Mouse (Mus musculus): ENCODE measurements at regions not wholly inside any gene's neighbourhood (a gene's known extent, or its start where the extent isn't known, plus 50 kb on each side); places are given as distances from the start of the nearest gene placed in this dataset.

DNA sequence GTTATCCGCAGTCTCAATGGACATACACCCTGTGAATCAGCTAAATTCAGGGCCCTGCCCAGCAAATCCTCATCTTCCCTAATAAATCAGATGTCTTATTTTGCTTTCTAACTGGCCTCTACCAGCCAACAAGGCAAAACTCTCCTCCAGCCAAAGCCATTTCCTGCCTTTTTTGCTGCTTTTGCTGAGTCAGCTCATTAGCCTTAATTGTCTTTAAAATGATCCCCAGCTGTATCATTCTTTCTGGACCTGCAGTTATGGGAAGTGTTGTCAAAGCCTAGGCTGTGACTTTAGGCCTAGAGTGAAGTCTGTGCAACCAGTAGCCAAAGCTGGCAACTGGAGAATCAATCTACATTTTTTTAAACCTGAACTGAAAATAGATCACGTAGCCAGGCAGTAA is 81.4 kb downstream of the Mtpn start:
- Histone ChIP-seq H3K9me3 (replicated peaks; ENCODE audit: control insufficient read depth, insufficient read depth, low read length, poor library complexity, severe bottlenecking) (no peaks in the 10 kb centered on the region; the same call in 1 of the 2 replicates), H3K4me3 (ENCODE audit: low read depth, low read length) (no peak overlapping the region), H3K4me1 (ENCODE audit: control insufficient read depth, insufficient read depth, low read length) (no peaks in the 10 kb centered on the region), H3K9ac (ENCODE audit: low read depth, poor library complexity, severe bottlenecking) (no peak overlapping the region), H3K27ac (ENCODE audit: insufficient read depth, low read length) (no peak overlapping the region), H3K36me3 (ENCODE audit: control insufficient read depth, insufficient read depth, low read length, poor library complexity, severe bottlenecking) (no peaks in the 10 kb centered on the region), H3K27me3 (ENCODE audit: control insufficient read depth, insufficient read depth, low read length, poor library complexity, severe bottlenecking) (no peaks in the 10 kb centered on the region)
- TF ChIP-seq CTCF (IDR thresholded peaks at IDR 0.05; ENCODE audit: low read depth, low read length) (no peak), EP300 (IDR thresholded peaks at IDR 0.05; ENCODE audit: insufficient read depth, low read depth, low read length) (no peak), POLR2A (IDR thresholded peaks at IDR 0.05; ENCODE audit: insufficient read depth, low read length) (no peak)

- TF ChIP-seq CTCF (IDR thresholded peaks at IDR 0.05; ENCODE audit: low read depth, low read length): no peak
- no peak for TF ChIP-seq EP300 (IDR thresholded peaks at IDR 0.05; ENCODE audit: insufficient read depth, low read depth, low read length)
- no peak for TF ChIP-seq POLR2A (IDR thresholded peaks at IDR 0.05; ENCODE audit: insufficient read depth, low read length)
- H3K4me1 ChIP-seq (ENCODE audit: control insufficient read depth, insufficient read depth, low read length): no peaks in the 10 kb centered on the region
These were observed 94.7 kb downstream of the Mtpn start for GRCm38 (mm10) chr6:35445007-35445406.

DNA sequence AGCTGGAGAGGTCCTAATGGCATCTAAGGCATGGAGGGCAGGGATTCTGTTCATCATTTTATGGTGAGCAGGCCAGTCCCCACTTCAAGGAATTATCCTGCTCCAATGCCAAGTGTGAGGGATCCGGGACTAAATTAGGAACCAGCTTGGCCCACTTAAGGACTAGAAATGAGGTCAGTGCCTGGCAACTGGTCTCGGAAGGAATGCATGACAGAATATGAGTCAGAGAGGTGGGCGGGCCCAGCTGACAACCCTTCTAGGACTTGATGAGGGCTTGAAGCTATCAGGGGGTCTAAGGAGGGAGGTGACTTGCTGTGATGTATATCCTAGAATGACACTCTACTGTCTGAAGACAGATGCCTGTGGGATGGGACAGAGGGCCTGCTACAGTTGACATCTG is 100.4 kb upstream of the Fam180a start:
- Histone ChIP-seq H3K9me3 (replicated peaks; ENCODE audit: control insufficient read depth, insufficient read depth, low read length, poor library complexity, severe bottlenecking) (0 out of 2 replicates have a peak, but pooled peaks cover 3% of the 10 kb centered on the region), H3K4me1 (ENCODE audit: control insufficient read depth, insufficient read depth, low read length) (no peaks in the 10 kb centered on the region), H3K27me3 (ENCODE audit: control insufficient read depth, insufficient read depth, low read length, poor library complexity, severe bottlenecking) (no peaks in the 10 kb centered on the region), H3K36me3 (ENCODE audit: control insufficient read depth, insufficient read depth, low read length, poor library complexity, severe bottlenecking) (no peaks in the 10 kb centered on the region), H3K9ac (ENCODE audit: low read depth, poor library complexity, severe bottlenecking) (no peak overlapping the region), H3K4me3 (ENCODE audit: low read depth, low read length) (no peak overlapping the region), H3K27ac (ENCODE audit: insufficient read depth, low read length) (no peak overlapping the region)
- TF ChIP-seq CTCF (IDR thresholded peaks at IDR 0.05; ENCODE audit: low read depth, low read length): no peak
- no peak for TF ChIP-seq EP300 (IDR thresholded peaks at IDR 0.05; ENCODE audit: insufficient read depth, low read depth, low read length)
- TF ChIP-seq POLR2A (IDR thresholded peaks at IDR 0.05; ENCODE audit: insufficient read depth, low read length): no peak

More at GRCm38 (mm10) chr6:35445007-35445406, 94.7 kb downstream of the Mtpn start:
- no peaks in the 10 kb centered on the region for H3K36me3 ChIP-seq (ENCODE audit: control insufficient read depth, insufficient read depth, low read length, poor library complexity, severe bottlenecking)
- H3K9me3 ChIP-seq (replicated peaks; ENCODE audit: control insufficient read depth, insufficient read depth, low read length, poor library complexity, severe bottlenecking): no peaks in the 10 kb centered on the region
- no peak overlapping the region for H3K27ac ChIP-seq (ENCODE audit: insufficient read depth, low read length)
- no peak overlapping the region for H3K9ac ChIP-seq (ENCODE audit: low read depth, poor library complexity, severe bottlenecking)
- no peaks in the 10 kb centered on the region for H3K27me3 ChIP-seq (ENCODE audit: control insufficient read depth, insufficient read depth, low read length, poor library complexity, severe bottlenecking)
- H3K4me3 ChIP-seq (ENCODE audit: low read depth, low read length): no peak overlapping the region

DNA sequence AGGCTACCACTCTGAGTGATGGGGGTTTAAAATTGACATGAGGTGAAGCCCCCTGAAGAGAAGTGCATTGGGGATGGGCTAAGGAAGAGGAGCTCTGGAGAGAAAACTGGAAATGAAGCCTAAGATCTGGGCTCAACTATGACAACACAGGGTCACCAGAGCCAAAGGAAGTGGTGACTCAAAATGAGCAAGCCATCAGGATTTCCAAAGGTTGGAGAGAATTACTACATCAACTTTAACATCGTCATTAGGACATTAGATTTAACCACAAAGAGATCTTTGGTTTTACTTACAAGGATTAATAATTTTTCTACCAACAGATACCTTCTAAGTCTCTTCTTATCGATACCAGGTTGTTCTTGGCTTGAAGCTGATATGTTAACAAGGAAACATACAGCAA is 98.6 kb upstream of the Fam180a start:
- TF ChIP-seq CTCF (IDR thresholded peaks at IDR 0.05; ENCODE audit: low read depth, low read length) (no peak), EP300 (IDR thresholded peaks at IDR 0.05; ENCODE audit: insufficient read depth, low read depth, low read length) (no peak), POLR2A (IDR thresholded peaks at IDR 0.05; ENCODE audit: insufficient read depth, low read length) (no peak)
- H3K9ac ChIP-seq (ENCODE audit: low read depth, poor library complexity, severe bottlenecking): no peak overlapping the region
- no peak overlapping the region for H3K4me3 ChIP-seq (ENCODE audit: low read depth, low read length)
- 0 out of 2 replicates have a peak, but pooled peaks cover 3% of the 10 kb centered on the region for H3K9me3 ChIP-seq (replicated peaks; ENCODE audit: control insufficient read depth, insufficient read depth, low read length, poor library complexity, severe bottlenecking)
- H3K4me1 ChIP-seq (ENCODE audit: control insufficient read depth, insufficient read depth, low read length): no peaks in the 10 kb centered on the region
- H3K27ac ChIP-seq (ENCODE audit: insufficient read depth, low read length): no peak overlapping the region
- H3K27me3 ChIP-seq (ENCODE audit: control insufficient read depth, insufficient read depth, low read length, poor library complexity, severe bottlenecking): no peaks in the 10 kb centered on the region
- H3K36me3 ChIP-seq (ENCODE audit: control insufficient read depth, insufficient read depth, low read length, poor library complexity, severe bottlenecking): no peaks in the 10 kb centered on the region

GRCm38 (mm10) chr6:35420924-35421323 is 95.0 kb upstream of the Fam180a start:
- Histone ChIP-seq H3K9ac (ENCODE audit: low read depth, poor library complexity, severe bottlenecking) (no peak overlapping the region), H3K27me3 (ENCODE audit: control insufficient read depth, insufficient read depth, low read length, poor library complexity, severe bottlenecking) (no peaks in the 10 kb centered on the region), H3K27ac (ENCODE audit: insufficient read depth, low read length) (no peak overlapping the region), H3K4me1 (ENCODE audit: control insufficient read depth, insufficient read depth, low read length) (no peaks in the 10 kb centered on the region), H3K9me3 (replicated peaks; ENCODE audit: control insufficient read depth, insufficient read depth, low read length, poor library complexity, severe bottlenecking) (0 out of 2 replicates have a peak, but pooled peaks cover 3% of the 10 kb centered on the region), H3K4me3 (ENCODE audit: low read depth, low read length) (no peak overlapping the region), H3K36me3 (ENCODE audit: control insufficient read depth, insufficient read depth, low read length, poor library complexity, severe bottlenecking) (no peaks in the 10 kb centered on the region)
- TF ChIP-seq CTCF (IDR thresholded peaks at IDR 0.05; ENCODE audit: low read depth, low read length) (no peak), POLR2A (IDR thresholded peaks at IDR 0.05; ENCODE audit: insufficient read depth, low read length) (no peak), EP300 (IDR thresholded peaks at IDR 0.05; ENCODE audit: insufficient read depth, low read depth, low read length) (no peak)

DNA sequence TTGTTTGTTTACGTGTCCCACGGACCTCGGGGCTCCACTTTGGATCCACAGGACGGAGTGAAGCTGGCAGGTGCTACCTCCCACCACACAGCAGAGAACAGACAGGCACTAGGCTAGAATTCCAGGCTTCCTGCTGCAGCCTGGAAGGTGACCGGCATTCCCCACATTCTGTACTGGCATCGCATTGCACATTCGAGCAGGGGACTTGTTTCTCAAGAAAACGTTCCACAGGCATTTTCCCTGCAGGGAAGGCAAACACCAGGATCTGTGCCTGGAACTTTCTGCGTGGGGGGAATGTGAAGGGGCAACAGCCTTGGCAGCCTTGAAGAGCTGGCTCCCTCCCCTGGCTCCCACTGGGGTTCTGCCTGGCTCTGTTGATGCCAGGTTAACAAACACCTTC is 79.1 kb upstream of the Fam180a start:
- no peaks in the 10 kb centered on the region for H3K36me3 ChIP-seq (ENCODE audit: control insufficient read depth, insufficient read depth, low read length, poor library complexity, severe bottlenecking)
- H3K9ac ChIP-seq (ENCODE audit: low read depth, poor library complexity, severe bottlenecking): no peak overlapping the region
- H3K4me1 ChIP-seq (ENCODE audit: control insufficient read depth, insufficient read depth, low read length): no peaks in the 10 kb centered on the region
- no peak for TF ChIP-seq EP300 (IDR thresholded peaks at IDR 0.05; ENCODE audit: insufficient read depth, low read depth, low read length)
- TF ChIP-seq POLR2A (IDR thresholded peaks at IDR 0.05; ENCODE audit: insufficient read depth, low read length): no peak
- no peak for TF ChIP-seq CTCF (IDR thresholded peaks at IDR 0.05; ENCODE audit: low read depth, low read length)
- no peak overlapping the region for H3K27ac ChIP-seq (ENCODE audit: insufficient read depth, low read length)
- no peaks in the 10 kb centered on the region; the same call in 1 of the 2 replicates for H3K9me3 ChIP-seq (replicated peaks; ENCODE audit: control insufficient read depth, insufficient read depth, low read length, poor library complexity, severe bottlenecking)
- no peaks in the 10 kb centered on the region for H3K27me3 ChIP-seq (ENCODE audit: control insufficient read depth, insufficient read depth, low read length, poor library complexity, severe bottlenecking)
- no peak overlapping the region for H3K4me3 ChIP-seq (ENCODE audit: low read depth, low read length)

Data from ES-Bruce4 (cell line).